Mouse (Mus musculus): ENCODE results near the gene Zdhhc19.
A peak's percentile ranks its signal among the peaks of the same experiment; 100 is the strongest.
"Not testable (repeated sequence)": the region's sequence is repeated elsewhere in the genome, so short reads cannot be mapped to it uniquely, and the experiment has no call there.

The Zdhhc19 gene

DNA sequence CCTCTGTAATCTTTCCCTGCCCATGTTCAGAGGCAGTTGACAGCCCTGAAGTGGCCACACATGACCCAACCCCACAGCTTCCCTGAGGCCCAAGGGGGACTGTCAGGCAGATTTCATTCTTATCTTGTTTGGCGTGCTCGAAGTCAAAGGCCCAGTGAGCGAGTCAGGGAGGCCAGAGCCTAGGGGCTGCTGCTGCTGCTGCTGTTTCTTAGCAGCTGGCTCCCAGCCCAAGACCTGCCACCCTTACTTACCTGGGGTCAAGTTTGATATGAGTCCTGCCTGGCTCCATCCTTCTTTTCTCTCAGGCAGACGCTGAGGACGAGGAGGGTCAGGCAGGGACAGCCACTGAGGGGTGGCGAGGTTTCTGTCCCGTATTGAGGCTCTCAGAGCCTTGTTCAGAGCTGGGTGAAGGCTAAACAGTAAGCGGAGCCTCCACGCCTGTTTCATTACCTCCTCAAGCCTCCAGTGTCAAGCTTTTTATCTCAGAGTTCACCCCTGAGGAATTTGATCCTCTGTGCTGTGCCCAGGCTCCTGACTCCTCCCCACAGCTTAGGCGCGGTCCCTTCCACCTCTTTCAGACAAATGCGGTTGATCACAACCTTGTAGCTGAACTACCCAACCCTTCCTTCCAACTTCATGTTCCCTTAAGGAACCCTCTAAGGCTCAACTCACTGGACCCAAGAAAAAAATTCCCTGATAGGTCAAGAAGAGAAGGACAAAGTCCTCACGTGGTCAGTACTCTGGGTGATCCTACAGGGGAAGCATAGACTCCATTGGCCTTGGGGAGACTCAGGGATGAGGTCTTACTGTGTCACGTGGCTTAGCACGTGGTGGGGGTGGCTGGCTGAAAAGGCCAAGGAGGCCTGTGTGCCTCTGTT is 8.6 kb upstream of the Zdhhc19 start, which contains the start of gene Slc51a:
Slc51a (minus strand) TSS at position 646 of the 878 bp plus-strand sequence.
- DNase-seq = no peak

DNA sequence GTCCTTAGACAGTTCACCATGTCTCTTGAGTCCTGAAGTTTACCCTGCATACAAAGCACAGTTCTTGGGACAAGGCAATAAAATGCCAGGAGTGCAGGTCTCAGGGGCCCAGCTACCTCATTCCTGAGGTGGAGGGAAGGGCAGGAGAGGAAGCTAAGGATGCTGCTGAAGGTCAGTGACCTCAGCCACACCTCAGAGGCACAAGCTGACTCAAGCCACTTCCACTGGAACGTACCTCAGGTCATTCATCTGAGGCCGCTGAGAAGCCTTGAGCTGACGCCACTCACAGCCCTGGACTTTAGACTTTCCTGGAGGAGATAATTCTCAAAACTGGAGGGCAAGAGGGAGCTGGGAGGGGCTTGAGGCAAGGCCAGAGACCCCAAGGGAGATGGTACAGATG is 7.1 kb upstream of the Zdhhc19 start:
- DNase-seq = no peak

DNA sequence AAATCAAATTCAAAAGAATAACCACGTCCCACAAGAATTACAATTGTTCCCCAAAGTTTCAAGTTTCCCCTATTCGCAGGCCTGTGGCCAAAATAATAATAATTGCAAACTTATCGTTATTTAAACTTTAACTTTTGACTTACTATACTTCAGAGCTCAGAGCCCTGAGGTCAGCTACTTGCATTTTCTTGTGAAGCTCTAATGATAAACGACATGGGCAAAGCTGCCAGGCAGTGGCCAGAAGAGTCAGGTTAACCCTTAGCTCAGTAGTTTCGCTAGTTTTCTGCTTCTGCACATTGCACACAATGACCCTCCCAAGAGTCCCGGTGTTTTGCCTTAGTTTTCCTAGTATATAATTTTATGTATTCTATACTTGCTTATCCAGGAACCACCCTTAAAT is 1.7 kb upstream of the Zdhhc19 start:
- DNase-seq = not testable (repeated sequence)

DNA sequence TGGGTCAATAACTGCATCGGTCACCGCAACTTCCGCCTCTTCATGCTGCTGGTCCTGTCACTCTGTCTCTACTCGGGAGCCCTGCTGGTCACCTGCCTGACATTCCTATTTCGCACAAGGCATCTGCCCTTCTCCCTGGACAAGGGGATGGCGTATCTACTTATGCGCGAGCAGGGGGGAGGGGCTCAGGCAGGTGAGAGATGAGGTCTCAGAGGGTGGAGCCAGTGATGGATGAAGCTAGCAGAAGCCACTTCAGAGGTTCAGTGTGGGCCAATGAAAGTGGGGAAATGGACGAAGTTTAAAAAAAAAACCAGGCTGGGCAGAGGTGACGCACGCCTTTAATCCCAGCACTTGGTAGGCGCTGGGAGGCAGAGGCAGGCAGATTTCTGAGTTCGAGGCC is 2.9 kb downstream of the Zdhhc19 start:
- no peak for DNase-seq

DNA sequence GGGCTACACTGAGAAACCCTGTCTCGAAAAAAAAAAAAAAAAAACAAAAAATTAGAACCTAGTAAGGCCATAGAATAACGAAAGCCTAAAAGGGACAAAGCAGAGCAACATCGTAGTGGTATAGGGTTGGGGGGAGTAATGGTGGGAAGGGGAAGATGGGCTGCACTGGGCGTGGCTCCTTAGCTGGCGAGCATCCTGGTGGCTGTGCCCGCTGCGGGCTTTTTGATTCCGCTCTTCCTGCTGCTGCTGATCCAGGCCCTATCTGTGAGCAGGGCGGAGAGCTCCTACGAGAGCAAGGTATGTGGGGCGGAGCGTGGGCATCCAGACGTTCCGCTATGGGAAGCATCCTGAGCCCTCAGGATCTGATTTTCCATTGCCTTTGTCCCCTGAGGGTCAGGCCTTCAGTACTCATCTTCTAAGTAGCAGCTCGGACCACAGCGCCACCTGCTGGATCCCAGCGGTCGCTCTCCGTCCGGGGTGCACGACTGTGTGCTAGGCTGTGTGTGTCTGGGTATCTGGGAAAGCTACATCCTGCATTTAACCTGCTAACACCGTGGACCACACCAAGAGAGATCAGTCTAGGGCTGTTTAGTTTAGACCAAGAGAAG is 3.5 kb downstream of the Zdhhc19 start:
- DNase-seq = peak; percentile 95 to 96

DNA sequence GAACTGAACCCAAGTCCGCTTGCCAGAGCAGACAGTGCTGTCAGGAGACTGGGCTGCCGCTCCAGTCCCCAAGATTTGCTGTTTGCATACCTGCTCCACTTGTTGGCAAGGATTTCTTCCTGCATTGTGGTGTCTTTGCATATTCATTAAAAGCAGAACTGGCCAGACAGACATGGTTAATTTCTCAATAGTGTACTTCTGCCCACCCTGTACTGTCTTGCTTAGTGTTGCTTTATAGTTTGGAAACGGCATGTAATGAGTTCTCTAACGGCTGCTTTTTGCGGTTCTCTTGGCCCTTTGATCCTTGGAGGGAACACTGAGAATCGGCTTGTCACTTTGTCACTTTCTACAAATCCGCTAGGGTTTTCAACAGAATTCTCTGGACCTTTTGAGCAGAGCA is 5.4 kb downstream of the Zdhhc19 start:
- DNase-seq = no peak

DNA sequence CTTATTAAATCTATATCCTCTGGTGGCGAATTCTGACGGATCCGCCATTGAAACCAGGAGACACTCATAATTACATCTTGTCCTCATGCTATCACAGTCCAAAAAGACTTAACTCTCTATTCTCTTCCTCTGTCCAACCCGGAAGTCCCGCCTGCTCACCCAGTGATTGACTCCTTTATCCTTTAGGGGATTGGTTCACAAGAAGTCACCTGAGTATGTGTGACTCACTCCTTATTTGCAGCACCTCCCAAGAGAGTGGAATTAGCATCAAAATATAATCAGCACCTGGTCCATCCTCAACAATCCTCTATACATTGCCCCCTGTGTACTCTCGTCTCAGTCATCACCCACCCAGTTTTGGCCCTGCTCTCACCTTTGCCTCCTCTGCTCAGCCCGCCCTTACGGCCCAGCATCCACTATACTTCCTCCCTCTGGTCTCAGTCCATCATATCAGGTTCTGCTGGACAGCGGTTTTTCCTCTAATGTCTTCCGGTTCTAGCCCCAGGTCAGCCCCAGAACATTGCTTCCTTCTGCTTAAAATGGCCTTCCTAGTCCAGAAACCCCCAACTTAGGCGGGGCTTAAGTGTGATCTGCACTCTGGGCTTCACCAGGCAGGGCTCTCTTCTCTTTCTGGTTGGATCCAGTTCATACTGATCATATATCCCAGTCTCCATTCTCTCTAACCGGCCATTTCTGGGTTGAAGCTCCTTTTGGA is 6.7 kb downstream of the Zdhhc19 start:
- DNase-seq = no peak

DNA sequence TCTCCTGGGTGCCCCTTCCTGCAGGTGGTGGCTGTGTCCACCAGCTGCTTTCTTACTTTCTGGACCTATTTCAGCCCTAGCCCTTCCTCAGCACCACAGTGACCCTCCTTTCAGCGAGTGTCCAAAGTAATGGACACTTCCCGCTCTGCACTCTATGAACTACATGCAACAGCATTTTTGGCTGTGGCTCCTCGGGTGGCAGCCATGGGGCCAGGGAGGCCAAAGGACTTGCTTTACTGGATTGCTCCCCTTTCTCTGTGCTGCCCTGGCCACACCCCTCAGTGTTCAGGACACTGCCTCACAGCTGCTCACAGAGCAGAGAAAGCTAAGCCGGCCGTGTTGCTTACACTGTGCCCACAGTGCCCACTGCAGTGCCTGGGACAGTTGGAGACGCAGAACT is 7.6 kb downstream of the Zdhhc19 start:
- no peak for DNase-seq

DNA sequence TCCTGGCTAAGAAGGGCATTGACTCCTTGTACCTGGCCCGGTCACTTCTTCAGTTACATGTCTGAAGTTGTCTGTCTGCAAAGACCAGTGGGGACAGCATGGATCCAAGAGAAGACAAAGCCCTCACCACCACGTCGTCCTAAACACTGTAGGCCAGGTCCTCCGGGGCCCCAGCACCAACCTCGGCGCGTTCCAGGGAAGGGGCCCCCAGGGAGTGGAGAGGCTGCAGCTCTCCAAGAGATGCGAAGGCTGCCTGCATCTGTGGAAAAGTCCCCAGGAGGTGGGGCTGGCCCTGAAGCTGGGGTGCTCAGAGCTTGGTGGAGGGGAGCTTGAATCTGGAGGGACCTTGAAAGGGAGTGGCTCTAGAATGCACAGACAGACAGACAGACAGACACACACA is 10.2 kb downstream of the Zdhhc19 start:
- no peak for DNase-seq

DNA sequence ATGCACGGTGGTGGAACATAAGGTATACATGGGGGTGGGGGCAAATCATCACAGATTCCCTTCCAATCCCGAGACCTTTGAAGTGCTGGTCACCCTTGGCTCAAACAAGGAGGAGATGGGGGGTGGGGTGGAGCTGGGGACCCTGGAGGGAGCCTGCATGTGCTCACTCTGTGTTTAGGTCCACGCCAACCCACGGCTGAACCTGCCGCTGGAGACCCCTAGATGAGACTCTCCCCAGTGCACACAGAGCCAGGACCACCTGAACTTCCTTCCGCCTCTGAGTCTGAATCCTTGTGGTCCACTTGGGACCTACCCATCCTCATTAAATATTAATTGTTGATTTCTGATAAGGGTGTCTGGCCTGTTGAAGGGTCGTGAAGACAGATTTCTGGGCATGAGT is 10.8 kb downstream of the Zdhhc19 start:
- DNase-seq = no peak

DNA sequence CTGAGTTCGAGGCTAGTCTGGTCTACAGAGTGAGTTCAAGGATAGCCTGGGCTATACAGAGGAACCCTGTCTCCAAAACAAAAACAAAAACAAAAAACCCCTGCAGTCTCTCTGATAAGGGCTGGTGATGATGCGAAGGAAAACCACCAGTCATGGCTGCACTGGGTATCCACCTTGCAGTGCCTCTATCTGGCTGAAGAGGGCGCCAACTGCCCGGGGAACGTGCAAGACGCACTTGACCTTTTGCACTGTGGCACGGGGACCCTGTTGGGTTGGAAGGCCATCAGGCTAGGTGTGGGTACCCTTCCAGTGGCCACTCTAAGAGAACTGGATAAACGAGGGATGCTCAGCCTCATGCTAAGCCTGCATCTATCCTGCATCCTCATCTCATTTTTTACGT is 11.3 kb downstream of the Zdhhc19 start:
- DNase-seq = peak; percentile 80 to 86

DNA sequence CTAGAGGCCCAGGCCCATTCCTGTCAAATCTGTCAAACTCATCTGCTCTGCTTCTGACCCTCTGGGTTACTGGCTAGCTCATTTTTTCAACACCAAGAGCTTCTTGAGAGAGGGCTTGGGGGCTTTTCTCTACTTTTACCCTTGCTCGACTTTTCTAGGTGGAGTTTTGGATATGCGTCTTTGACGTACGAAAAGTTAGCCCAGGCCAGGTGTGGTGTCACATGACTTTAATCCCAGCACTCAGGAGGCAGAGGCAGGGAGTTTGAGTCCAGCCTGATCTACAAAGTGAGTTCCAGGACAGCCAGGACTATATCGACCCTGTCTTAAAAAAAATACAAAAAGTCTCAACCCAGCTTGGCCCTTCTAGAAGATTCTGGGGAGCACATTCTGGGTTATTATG is 12.0 kb downstream of the Zdhhc19 start:
- no peak for DNase-seq

DNA sequence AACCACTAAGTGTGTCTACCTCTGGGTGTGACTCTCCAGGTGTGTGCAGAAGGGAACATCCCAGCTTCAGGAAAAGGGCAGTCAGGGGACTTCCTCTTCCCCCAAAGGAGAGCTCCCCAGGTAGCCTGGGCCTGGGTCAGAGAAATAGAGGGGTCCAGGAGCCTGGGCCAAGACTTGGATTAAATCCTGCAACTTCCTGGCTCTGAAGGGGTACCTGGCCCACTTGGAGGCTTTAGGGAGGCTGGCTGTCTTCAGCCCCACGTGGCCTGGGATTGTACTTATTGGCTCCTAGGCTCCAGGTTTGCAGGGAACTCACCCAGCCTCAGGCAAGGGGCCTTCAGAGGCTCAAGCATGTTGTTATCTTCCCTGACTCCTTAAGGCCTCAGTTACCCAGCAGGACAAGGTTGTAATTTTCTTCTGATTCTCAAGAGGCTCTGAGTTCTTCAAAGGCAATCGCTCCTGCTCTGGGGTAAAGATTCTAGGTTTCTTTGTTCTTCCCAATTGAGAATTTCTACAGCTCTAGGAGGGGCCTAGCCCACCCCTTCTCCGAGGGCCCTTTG is 12.5 kb downstream of the Zdhhc19 start:
- DNase-seq = no peak

DNA sequence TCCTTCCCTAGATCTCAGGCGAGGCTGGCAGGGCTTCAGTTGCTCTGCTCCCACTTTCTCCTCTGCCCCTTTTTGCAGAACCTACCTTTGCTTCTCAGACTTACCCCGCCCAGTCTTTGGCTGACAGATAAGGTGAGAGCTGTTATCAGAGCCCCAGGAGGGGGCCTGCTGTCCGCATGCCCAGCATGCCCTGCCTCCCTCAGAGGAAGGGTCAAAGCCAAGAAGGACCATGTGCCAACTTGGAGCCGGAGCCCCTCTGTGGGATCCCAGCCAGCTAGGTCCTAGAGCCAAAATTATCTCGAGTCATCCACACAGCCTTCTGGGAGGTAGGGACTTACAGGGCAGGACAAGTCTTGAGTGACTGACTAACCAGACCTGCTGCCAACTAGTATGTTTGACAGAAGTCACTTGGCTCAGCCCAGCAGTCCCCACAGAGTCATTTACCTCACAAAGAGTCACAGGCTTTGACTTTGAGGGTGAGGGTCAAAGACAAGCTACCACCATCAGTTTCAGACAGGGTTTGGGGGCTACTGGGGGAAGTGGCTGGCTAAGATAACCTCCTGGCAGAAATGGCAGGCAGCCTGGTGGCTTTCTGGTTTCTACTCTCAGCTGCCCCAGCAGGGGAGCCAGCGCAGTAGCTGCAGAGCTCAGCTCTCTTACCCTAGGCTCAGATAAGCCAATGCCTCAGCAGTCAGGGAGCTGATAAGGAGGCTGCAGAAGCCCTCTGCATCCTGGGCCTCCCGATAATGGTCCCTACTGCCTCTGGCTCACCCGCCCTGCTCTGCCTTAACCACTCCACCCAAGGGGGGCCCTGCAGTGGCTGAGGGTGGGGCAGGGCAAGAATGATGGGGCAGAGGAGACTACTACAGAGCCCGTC is 13.2 kb downstream of the Zdhhc19 start:
- peak; percentile 82 to 87 for DNase-seq

DNA sequence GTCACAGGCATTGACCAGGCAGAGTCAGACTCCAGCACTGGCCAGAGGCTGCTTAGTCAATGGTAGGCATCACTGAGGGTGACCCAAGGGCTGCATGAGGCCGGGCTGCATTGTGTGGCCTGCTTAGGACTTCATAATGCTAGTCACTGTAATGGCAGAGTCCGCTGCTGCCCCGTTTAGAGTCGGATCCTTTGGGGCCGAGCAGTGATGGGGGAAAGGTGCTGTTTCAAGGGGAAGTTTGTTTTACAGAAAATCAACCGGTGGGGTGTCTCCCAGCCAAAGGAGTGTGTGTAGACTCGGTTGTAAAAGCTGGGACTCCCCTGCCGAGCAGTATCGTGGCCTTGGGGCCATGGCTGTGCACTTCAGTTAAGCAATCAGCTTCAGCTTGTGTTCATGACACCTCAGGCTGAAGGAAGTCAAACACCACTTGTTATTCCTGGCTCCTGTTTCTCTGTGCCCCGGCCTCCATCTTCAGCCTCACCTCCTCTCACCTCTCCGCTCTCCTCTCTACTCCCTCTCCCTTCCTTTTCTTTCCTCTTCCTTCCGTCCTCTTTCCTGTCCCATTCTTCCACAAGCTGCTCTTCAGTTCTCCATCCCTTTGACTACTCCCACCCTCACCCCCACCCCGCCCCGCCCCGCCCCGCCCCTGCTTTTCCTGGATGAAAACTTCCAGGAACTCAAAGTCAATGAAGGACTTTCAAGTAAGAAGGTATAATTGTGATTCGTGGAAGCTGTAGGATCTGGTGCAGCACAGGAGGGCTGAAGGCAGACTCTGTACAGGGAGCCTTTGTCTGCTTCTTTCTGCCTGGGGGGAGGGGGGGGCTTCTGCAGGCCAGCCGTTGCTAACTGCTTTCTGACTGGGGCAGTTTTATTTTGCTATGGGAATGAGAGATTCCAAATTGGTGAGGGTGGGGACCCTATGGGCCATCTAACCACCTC is 14.6 kb downstream of the Zdhhc19 start:
- DNase-seq = no peak

DNA sequence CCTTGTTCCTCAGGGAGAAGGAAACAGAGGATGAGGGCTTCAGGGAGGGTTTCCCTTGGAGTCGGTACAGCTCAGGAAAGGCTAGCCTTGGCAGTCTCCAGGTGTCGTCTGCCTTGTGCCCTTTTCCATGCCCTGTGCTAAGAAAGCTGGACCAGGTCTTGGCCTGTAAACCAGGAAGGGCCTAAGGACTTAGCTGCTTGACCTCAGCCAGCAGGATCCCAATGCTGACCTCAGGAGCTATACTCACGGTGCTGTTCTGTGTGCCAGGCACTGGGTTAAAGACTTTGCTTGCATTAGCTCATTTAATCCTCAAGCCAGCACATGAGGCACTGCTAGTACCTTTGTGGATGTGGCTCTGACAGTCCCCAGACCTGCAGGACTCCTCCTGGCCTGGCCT is 15.3 kb downstream of the Zdhhc19 start:
- DNase-seq = no peak

DNA sequence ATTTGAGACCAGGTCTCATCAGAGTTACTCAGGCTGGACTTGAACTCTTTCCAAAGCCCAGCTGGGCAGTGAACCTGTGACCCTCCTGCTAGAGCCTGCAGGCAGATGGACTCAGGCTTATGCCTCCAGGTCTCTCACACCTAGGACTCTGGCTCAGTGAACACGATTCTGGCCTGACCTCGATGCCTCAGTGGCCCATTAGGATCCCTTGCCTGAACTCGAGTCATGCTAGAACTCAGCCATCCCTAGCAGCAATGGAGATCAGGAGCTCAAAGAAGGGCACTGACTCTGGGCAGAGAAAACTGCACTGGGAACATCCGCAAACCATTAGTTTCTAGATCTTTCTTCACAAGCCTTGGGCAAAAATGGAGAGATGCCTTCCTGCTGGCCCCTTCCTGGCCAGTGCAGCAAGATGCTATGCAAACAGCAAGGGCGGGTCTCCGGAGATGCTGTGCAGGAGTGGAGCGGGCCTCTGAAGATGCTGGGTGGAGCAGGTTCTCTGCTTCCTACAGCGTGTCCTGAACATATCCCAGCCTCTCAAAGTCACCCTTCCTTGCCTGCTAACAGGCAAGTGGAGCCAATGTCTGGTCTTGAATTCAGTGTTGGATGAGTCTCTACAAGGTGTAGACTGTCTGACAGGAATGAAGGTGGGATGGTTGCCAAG is 15.9 kb downstream of the Zdhhc19 start:
- DNase-seq = no peak

DNA sequence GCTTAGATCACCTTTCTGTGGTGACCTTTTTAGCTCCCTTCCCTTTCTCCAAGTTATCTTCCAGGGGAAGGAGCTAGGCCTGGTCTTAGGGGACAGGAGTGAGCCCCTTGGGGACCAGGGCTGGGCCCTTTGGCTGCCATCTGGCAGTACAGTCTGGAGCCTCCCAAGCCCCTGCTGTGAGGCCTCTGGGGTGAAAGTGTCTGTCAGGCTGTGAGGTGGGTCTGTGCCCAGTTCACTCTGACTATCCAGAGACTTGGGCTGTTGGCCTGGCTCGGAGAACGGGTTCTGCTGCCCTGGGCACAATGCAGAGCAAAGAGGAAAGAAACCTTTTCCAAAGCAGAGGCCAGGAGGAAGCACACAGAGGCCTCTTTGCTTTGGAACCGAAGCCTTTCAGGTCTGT is 16.9 kb downstream of the Zdhhc19 start:
- peak; percentile 40 to 60 for DNase-seq

DNA sequence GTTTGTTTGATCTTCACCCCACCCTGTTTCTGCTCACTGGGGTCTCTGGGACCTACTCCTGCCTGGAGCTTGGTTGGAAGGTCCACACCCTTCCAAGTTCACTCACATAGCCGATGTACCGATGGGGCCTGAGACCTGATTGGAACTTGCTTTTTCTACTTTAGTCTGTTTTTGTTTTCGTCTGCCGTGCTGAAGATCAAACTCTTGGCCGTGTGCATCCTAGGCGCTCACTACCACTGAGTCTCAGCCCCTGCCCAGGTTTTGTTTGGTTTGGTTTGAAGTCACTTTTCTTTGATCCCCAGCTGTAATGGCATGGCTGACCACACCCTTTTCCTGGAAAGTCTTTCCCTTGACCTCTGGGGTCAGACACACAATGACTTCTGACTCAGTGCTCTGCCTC is 17.3 kb downstream of the Zdhhc19 start:
- DNase-seq = no peak

DNA sequence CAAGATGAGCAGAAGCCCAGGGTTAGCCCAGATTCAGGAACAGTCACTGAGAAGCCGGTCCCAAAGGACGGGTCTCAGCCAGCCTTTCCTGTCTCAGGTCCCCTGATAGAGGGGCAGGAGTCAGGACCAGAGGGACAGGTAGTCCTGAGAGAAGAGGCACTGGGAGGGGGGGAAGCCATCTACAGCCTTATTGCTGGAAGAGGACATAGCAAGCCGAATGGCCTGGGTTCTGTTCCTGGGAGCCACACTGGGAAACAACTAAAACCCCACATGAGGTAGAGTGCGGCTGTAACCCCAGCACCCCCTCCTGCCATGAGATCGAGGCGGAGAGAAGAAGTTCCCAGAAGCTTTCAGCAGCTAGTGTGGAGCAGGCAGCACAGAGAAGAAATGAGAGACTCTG is 17.9 kb downstream of the Zdhhc19 start:
- no peak for DNase-seq
